ENCODE assay signal across 8 mouse cellular contexts in genomic region chr4:41774002-41774401, GRCm38 (mm10). TPM values are rescaled to one million over a fixed set of nuclear protein-coding genes. Genes with fewer than 3 reads are reported as not detected.
DNase-seq lines count a peak whose midpoint lies in the region; ATAC-seq and TF ChIP-seq lines count a peak whose summit lies in the region.
"Not testable (repeated sequence)": the region's sequence is repeated elsewhere in the genome, so short reads cannot be mapped to it uniquely, and the experiment has no call there.

Gene Ccl27a (minus strand): TSS chr4:41774247.

- H3K27me3 ChIP-seq in hindbrain, embryonic 12.5 days = not testable (repeated sequence)

- not testable (repeated sequence) for TF ChIP-seq POLR2A in lung, adult 2 months (IDR thresholded peaks at IDR 0.05; ENCODE audit: borderline replicate concordance, extremely low read depth, low read depth, low read length); olfactory bulb, adult 2 months (IDR thresholded peaks at IDR 0.05; ENCODE audit: insufficient read depth, low read depth, low read length)

- ATAC-seq in hindbrain, embryonic 12.5 days (ENCODE audit: low FRiP score) = not testable (repeated sequence)

- TF ChIP-seq CTCF in lung, adult 2 months (IDR thresholded peaks at IDR 0.05; ENCODE audit: insufficient read depth, low read length); olfactory bulb, adult 2 months (IDR thresholded peaks at IDR 0.05; ENCODE audit: insufficient read depth, low read depth, low read length): not testable (repeated sequence)

- not testable (repeated sequence) for H3K9me3 ChIP-seq in hindbrain, embryonic 12.5 days (replicated peaks)

- H3K27ac ChIP-seq in hindbrain, embryonic 12.5 days = peak within 1 kb of the TSS; percentile 67; the same call in 1 of the 2 replicates
- not testable (repeated sequence) for H3K27ac ChIP-seq in olfactory bulb, adult 2 months (ENCODE audit: insufficient read depth, low read depth, low read length)

- H3K4me2 ChIP-seq in hindbrain, embryonic 12.5 days (replicated peaks) = peak within 1 kb of the TSS; percentile 53

- peak within 1 kb of the TSS; percentile 44 for H3K4me3 ChIP-seq in hindbrain, embryonic 12.5 days
- peak within 1 kb of the TSS; percentile 63 for H3K4me3 ChIP-seq in lung, adult 2 months (replicated peaks; ENCODE audit: extremely low read depth, low read depth, low read length)
- peak within 1 kb of the TSS; percentile 59 for H3K4me3 ChIP-seq in olfactory bulb, adult 2 months (ENCODE audit: insufficient read depth, low read depth, low read length)

- peak; percentile 93 for DNase-seq in Muller cell, postnatal 12 days (ENCODE audit: inconsistent ontology term)
- peak; percentile 90 to 91 for DNase-seq in cerebellum, postnatal 10 days
- DNase-seq in gastrocnemius, adult 18-20 months (ENCODE audit: low spot score) = peak; percentile 85
- DNase-seq in layer of hippocampus, adult 9-11 months = peak; percentile 81
- DNase-seq in lung, adult 2 months = peak; percentile 85
- DNase-seq in testis, postnatal 10 days (ENCODE audit: low spot score) = peak; percentile 90

- not testable (repeated sequence) for H3K4me1 ChIP-seq in hindbrain, embryonic 12.5 days; lung, adult 2 months (ENCODE audit: control insufficient read depth, insufficient read depth, low read length); olfactory bulb, adult 2 months (ENCODE audit: control insufficient read depth, insufficient read depth, low read length)

- peak within 1 kb of the TSS; percentile 69 for H3K9ac ChIP-seq in hindbrain, embryonic 12.5 days

- WGBS in hindbrain, embryonic 12.5 days = under 1% methylated on average over 12 of the region's 14 CpGs
- WGBS in lung, adult 2 months = 2% methylated on average over 12 of the region's 14 CpGs
- 5% methylated on average over 12 of the region's 14 CpGs for WGBS in olfactory bulb, adult 2 months

- not testable (repeated sequence) for H3K36me3 ChIP-seq in hindbrain, embryonic 12.5 days

RNA-seq across cellular contexts. Expression of gene Ccl27a, which starts in this region (rescaled TPM):
- total RNA-seq in gastrocnemius, adult 18-20 months (2021) = 10 to 100 TPM; 18.1 to 19.1 TPM
- polyA plus RNA-seq in hindbrain, embryonic 12.5 days (2016; fragmentation: Nextera tagmentation; extraction: Ambion mirVana) = 133 and 134 TPM in 2 replicates
- 34.5 and 43.2 TPM in 2 replicates for polyA plus RNA-seq in lung, adult 2 months (2012; rRNA removed)
- polyA plus RNA-seq in olfactory bulb, adult 2 months (2012; ENCODE audit: insufficient read depth, insufficient read length, low replicate concordance, missing spikeins) = not detected in 2 replicates

Comparison
In these comparisons a context has a peak if more than half of its experiments do, and no peak if none do; other contexts are left out.
1. RNA of gene Ccl27a (polyA plus RNA-seq): 133 to 134 TPM in hindbrain, embryonic 12.5 days and 34.5 to 43.2 TPM in lung, adult 2 months; not detected in olfactory bulb, adult 2 months; every median in the first group is over 10 times any median in the second.
2. Peak in every context shown above with its lines, with median percentiles within 50 percentile points of each other: DNase-seq and H3K4me3 ChIP-seq.